ENCODE assay signal across 8 mouse cellular contexts in genomic region chr8:71273151-71273510, GRCm38 (mm10). TPM values are rescaled to one million over a fixed set of nuclear protein-coding genes. Genes with fewer than 3 reads are reported as not detected.
DNase-seq lines count a peak whose midpoint lies in the region; ATAC-seq and TF ChIP-seq lines count a peak whose summit lies in the region.

No protein-coding gene starts in this region.

- WGBS in midbrain, embryonic 15.5 days: 0% methylated on average over 14 of the region's 14 CpGs
- WGBS in spleen, adult 2 months: under 1% methylated on average over 14 of the region's 14 CpGs

- ATAC-seq in cerebellum, adult (ENCODE audit: insufficient number of reproducible peaks, low FRiP score, low TSS enrichment): peak; percentile 8; the same call in 1 of the 2 replicates
- peak; percentile 4; the same call in 1 of the 2 replicates for ATAC-seq in midbrain, embryonic 15.5 days (replicated peaks)

- DNase-seq in cerebellum, adult 9-11 months: no peak
- peak; percentile 17 for DNase-seq in embryo, embryonic 11.5 days (ENCODE audit: low read depth, low spot score)
- DNase-seq in heart, adult 18-20 months: peak; percentile 68 to 78
- DNase-seq in kidney, adult 11 months: peak; percentile 54
- peak; percentile 77 for DNase-seq in liver
- peak in 1 of 2 experiments; percentile 48 for DNase-seq in spleen, adult 2 months (ENCODE audit: low read depth in 1 of 2, low spot score in 2 of 2)

- no peak for TF ChIP-seq CTCF in spleen, adult 2 months (IDR thresholded peaks at IDR 0.05; ENCODE audit: extremely low read depth, insufficient read depth, insufficient read length, insufficient replicate concordance)

- H3K27ac ChIP-seq in midbrain, embryonic 15.5 days: peak overlapping the region; percentile 82
- H3K27ac ChIP-seq in spleen, adult 2 months (ENCODE audit: insufficient read depth, low read length): peak overlapping the region; percentile 67

- peak overlapping the region; percentile 95 for H3K4me3 ChIP-seq in midbrain, embryonic 15.5 days
- H3K4me3 ChIP-seq in spleen, adult 2 months (ENCODE audit: extremely low read depth, insufficient read depth, insufficient read length): peak overlapping the region; percentile 77

- no peaks in the 10 kb centered on the region; the same call in 1 of the 2 replicates for H3K36me3 ChIP-seq in midbrain, embryonic 15.5 days (replicated peaks)
- no peaks in the 10 kb centered on the region for H3K36me3 ChIP-seq in spleen, adult 2 months (ENCODE audit: control insufficient read depth, insufficient read depth, low read length)

- peaks cover 33% of the 10 kb centered on the region for H3K4me1 ChIP-seq in midbrain, embryonic 15.5 days
- H3K4me1 ChIP-seq in spleen, adult 2 months (ENCODE audit: control insufficient read depth, insufficient read depth, insufficient read length): peaks cover 10% of the 10 kb centered on the region; the same call in 1 of the 2 replicates

- no peak for TF ChIP-seq POLR2A in spleen, adult 2 months (IDR thresholded peaks at IDR 0.05; ENCODE audit: low read depth, low read length)

- H3K9ac ChIP-seq in midbrain, embryonic 15.5 days: peak overlapping the region; percentile 70

- peak overlapping the region; percentile 95 for H3K4me2 ChIP-seq in midbrain, embryonic 15.5 days

- H3K27me3 ChIP-seq in midbrain, embryonic 15.5 days (replicated peaks): no peaks in the 10 kb centered on the region
- H3K27me3 ChIP-seq in spleen, adult 2 months (ENCODE audit: control insufficient read depth, insufficient read depth, low read length): no peaks in the 10 kb centered on the region

- H3K9me3 ChIP-seq in midbrain, embryonic 15.5 days: no peaks in the 10 kb centered on the region

RNA-seq across cellular contexts. Expression of gene Haus8, which starts 0.4 kb away (rescaled TPM):
- 10 to 100 TPM; 25.5 to 29.5 TPM for total RNA-seq in heart, adult 18-20 months (2021)
- polyA plus RNA-seq in midbrain, embryonic 15.5 days (2015; fragmentation: Nextera tagmentation; extraction: Ambion mirVana): 64.2 and 65.3 TPM in 2 replicates
- 13.3 and 15.9 TPM in 2 replicates for polyA plus RNA-seq in spleen, adult 2 months (2012; rRNA removed)

RNA-seq across cellular contexts. Expression of gene Myo9b, which starts 0.6 kb away (rescaled TPM):
- total RNA-seq in heart, adult 18-20 months (2021): 10 to 100 TPM; 20.5 to 22.3 TPM
- 18.7 and 20.2 TPM in 2 replicates for polyA plus RNA-seq in midbrain, embryonic 15.5 days (2015; fragmentation: Nextera tagmentation; extraction: Ambion mirVana)
- polyA plus RNA-seq in spleen, adult 2 months (2012; rRNA removed): 47.6 and 50.4 TPM in 2 replicates
